Mouse (Mus musculus): Measurements from ENCODE around the gene Pcyox1.

GRCm38 (mm10) chr6:86399995-86400394 is 3.0 kb upstream of the Pcyox1 start:
- TF ChIP-seq POLR2A (IDR thresholded peaks at IDR 0.05; ENCODE audit: low read depth, low read length): no peak
- no peak for TF ChIP-seq CTCF (IDR thresholded peaks at IDR 0.05; ENCODE audit: borderline replicate concordance, insufficient read depth, low read length)

Measured in embryonic fibroblast, embryonic 13.5 days (primary cell).